Mouse (Mus musculus) adrenal gland, adult 8-10 months (tissue): ENCODE data around the gene Chil3. TPM values are rescaled to one million over a fixed set of nuclear protein-coding genes. Genes with fewer than 3 reads are reported as not detected.
"Not testable (repeated sequence)": the region's sequence is repeated elsewhere in the genome, so short reads cannot be mapped to it uniquely, and the experiment has no call there.

Experiments
- DNase-seq: peaks from one replicate; pipeline ENCODE4 v3.0.0; 2022
- total RNA-seq, 4 experiments: library from RNA; stranded (reverse); gene quantifications; 2 replicates each; pipeline ENCODE4 v1.2.4; 2022

Gene Chil3
- total RNA-seq, result 1 to 10 TPM in 1 of 4 experiments, under 1 TPM in 2, not detected in 1; 0.32 to 2.1 (median 0.67) TPM

DNA sequence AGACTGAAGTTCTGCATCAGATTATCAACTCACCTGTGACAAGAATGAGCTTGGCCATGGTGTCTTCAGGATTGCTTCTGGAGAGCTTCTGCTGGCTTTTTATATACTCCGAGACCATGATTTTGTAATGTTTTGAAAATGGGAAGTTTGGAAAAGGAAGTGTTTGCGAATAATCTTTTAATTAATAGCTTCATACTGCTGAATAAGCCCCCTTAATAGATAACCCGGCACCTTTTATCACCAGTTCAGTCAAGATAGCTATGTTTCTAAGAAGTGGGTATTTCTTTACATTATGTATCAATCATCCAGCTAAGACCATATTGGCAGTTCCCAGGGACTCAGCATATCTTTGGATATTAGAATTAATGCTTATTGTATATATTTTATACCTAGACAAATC is at the start of gene Chil3:
Chil3 (minus strand) TSS at position 101 of the 400 bp plus-strand sequence.
- DNase-seq, result no peak

DNA sequence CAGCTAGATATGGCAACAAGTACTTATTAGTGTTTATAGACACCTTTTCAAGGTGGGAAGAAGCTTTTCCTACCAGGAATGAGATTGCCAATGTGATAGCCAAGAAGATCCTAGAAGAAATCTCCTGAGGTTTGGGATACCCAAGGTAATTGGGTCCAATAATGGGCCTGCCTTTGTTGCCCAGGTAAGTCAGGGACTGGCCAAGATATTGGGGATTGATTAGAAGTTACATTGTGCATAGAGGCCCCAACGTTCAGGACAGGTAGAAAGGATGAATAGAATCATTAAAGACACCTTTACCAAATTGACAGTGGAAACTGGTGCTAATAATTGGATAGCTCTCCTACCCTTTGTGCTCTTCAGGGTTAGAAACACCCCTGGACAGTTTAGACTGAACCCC is 30.7 kb upstream of the Chil3 start:
- not testable (repeated sequence) for DNase-seq

DNA sequence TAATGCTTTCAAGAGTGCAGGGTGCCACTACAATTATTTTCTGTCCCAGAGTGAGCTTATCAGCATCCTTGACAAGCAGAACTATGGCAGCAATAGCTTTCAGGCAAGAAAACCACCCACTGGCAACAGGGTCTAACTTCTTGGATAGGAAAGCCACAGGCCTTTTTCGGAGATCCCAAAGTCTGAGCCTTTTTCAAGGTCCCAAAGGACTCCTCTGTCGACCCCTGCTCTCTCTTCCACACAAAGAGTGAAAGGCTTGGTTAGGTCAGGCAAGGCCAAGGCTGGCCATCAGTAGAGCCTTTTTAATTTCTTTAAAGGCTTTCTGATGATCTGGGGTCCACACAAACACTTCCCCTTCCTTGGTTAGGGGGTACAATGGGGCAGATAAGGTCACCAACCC is 29.9 kb upstream of the Chil3 start:
- not testable (repeated sequence) for DNase-seq

DNA sequence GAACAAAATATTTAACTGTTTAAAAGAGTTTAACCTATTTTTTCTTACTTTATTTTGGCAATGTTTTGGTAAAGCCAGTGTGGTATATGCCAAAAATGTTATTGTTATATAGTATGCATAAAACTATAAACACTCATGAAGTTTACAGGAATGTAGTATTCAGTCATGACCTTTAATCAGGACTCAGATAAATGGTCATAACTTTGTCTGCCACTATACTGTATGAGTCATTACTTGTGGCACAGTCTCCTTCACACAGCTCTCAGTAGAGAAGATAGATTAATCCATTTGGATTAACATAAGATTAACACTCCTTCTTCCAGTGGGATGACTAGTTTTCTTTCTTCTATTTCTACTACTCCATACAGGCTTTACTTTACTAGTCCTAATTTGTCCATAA is 28.9 kb upstream of the Chil3 start:
- DNase-seq, result no peak

DNA sequence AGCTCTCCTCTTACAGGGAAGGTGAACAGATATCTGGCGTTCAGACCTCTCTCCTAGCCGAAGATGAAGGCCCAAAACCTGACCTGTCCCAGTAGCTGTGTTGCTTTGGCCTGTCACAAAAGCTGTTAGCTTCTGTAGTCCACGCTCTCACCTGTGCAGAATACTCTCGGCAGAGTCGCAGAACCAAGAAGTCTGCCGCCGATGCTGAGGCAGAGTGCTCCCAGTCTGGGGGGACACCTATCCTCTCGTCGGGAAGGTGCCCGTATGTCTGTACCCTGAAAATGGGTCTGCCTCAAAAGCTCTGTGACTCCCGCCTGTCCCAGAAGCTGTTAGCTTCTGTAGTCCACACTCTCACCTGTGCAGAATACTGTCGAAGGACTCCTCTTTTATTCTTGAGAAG is 28.1 kb upstream of the Chil3 start:
- DNase-seq, result no peak

DNA sequence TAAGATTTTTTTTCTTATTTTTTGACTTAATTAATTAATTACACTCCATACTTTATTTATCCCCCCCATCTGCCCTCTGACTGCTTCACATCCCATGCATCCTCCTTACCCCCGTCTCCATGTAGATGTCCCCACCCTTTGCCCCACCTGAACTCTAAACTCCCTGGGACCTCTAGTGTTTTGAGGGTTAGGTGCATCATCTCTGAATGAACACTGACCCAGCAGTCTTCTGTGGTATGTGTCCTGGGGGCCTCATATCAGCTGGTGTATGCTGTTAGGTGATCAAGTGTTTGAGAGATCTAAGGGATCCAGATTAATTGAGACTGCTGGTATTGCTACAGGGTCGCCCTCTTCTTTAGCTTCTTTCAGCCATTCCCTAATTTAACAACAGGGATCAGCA is 20.6 kb upstream of the Chil3 start:
- no peak for DNase-seq

DNA sequence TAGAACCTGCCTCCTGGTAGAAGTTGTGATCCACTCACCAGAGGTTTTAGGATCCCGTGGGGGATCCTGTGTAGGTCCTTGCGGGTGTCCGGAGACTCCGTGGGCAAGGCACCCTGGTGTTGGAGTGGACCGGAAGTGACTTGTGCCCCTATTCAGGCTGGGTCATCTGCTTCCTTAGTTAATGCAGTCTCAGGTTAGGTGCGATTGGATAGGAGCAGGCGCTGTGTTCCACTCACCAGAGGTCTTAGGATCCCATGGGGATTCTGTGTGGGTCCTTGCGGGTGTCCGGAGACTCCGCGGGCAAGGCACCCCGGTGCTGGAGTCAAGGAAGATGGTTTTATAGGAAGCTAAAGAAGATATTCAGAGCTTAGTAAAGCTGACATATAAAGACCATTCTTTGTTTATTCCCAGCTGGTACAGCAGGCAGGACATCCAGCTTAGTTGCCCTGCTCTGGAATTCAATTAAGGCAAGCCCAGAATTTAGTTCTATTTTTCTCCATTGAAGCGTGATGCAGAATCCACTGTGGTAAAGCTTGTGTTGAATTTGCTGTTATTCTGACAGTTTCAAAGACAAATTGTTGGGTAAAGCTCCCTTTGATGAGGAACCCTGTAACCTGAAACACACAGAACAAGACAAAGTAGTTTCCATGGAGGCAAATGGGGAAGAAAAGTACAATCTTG is 10.3 kb upstream of the Chil3 start:
- no peak for DNase-seq

DNA sequence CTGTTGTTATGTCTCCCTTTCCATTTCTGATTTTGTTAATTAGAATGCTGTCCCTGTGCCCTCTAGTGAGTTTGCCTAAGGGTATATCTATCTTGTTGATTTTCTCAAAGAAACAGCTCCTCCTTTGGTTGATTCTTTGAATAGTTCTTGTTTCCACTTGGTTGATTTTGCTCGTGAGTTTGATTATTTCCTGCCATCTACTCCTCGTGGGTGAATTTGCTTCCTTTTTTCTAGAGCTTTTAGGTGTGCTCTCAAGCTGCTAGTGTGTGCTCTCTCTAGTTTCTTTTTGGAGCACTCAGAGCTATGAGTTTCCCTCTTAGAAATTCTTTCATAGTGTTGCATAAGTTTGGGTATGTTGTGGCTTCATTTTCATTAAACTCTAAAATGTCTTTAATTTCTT is 7.6 kb upstream of the Chil3 start:
- DNase-seq, result not testable (repeated sequence)

DNA sequence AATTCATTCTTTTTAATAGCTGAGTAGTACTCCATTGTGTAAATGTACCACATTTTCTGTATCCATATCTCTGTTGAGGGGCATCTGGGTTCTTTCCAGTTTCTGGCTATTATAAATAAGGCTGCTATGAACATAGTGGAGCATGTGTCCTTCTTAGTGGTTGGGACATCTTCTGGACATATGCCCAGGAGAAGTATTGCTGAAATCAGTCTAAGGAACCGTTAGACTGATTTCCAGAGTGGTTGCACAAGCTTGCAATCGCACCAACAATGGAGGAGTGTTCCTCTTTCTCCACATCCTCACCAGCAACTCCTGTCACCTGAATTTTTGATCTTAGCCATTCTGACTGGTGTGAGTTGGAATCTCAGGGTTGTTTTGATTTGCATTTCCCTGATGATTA is 5.1 kb upstream of the Chil3 start:
- DNase-seq, result not testable (repeated sequence)

DNA sequence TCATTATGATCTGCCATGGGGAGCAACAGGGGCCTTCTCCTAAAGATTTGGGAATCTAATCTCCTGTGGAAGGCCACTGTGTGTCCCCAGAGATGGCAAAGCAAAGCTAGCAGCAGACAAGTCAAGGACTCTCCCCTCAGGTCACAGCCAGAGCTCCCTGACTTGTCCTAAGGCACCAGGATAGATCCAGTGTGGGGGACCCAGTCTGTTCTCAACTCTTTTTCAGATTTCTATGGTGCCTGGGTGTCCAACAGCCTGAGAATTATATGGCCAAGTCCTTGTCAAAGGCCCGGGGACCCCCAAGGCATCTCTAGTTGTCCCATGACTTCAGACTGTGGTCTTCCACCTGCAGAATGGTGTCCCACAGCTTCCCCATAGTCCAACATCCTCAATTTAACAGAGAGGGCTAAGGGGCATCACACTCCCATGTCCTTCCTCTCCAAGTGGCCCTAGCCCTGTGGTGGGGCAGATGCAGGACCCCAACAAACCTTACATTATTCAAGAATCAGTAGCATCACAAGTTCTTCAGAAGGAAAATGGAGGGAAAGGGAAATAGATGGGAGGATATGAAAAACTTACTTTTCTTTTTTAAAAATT is 3.9 kb upstream of the Chil3 start:
- DNase-seq, result no peak

DNA sequence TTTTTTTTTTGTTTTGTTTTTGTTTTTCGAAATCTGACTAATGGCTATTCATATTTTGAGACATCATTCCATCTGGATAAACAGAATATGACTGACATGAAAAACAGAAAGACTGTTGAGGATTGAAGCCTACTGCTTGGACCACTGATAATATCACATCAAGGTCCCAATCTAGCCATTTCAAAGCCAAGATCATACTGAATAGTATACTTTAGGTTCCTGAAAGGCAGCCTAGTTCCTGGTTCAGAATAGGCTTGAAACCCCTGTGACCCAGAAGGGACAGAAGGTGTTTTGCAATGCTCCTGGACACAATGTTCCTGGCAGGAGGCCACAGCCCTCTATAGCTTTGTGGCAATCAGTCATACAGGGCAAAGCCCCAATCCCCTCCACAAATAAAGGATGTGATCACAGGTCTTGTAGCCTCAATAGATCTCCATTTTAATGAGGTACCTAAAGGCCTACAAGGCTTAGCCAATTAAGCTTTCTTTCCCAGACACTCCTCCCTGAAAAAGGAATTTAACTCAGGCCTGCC is 3.2 kb upstream of the Chil3 start:
- DNase-seq, result no peak

DNA sequence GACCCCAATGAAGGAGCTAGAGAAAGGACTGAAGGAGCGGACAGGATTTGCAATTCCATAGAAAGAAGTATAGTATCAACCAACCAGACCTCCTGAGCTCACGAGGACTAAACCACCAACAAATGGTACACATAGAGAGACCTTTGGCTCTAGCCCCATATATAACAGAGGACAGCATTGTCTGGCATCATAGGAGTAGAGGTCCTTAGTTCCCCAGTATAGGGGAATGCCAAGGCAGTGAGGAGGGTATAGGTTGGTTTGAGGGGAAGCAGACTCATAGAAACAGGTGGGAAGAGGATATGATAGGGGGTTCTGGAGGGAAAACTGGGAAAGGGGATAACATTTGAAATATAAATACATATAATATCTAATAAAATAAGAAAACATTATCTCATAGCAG is 13.0 kb downstream of the Chil3 start:
- no peak for DNase-seq

DNA sequence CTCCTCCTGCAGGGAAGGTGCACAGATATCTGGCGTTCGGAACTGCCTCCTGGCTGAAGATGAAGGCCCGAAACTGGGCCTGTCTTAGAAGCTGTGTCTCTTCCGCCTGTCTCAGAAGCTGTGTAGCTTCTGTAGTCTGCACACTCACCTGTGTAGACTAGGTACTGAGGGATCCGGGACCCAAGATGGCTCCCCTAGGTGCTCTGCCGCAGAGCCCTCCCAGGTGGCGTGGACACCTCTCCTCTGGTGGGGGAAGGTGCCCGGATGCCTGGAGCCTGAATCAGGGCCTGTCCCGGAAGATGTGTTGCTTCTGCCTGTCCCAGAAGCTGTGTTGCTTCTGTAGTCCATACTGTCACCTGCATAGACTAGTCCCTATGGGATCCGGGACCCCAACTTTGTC is 23.3 kb downstream of the Chil3 start:
- DNase-seq, result no peak

DNA sequence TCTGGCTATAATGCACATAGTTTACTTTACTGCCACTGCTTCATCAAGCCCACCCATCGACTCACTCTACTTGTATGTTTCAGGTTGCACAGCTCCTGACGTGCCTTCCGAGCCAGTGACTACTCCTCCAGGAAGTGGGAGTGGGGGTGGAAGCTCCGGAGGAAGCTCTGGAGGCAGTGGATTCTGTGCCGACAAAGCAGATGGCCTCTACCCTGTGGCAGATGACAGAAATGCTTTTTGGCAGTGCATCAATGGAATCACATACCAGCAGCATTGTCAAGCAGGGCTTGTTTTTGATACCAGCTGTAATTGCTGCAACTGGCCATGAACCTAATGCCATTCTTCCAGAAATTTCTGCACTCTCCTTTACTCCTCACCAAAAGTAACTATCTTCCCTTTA is 35.7 kb downstream of the Chil3 start:
- DNase-seq, result no peak

DNA sequence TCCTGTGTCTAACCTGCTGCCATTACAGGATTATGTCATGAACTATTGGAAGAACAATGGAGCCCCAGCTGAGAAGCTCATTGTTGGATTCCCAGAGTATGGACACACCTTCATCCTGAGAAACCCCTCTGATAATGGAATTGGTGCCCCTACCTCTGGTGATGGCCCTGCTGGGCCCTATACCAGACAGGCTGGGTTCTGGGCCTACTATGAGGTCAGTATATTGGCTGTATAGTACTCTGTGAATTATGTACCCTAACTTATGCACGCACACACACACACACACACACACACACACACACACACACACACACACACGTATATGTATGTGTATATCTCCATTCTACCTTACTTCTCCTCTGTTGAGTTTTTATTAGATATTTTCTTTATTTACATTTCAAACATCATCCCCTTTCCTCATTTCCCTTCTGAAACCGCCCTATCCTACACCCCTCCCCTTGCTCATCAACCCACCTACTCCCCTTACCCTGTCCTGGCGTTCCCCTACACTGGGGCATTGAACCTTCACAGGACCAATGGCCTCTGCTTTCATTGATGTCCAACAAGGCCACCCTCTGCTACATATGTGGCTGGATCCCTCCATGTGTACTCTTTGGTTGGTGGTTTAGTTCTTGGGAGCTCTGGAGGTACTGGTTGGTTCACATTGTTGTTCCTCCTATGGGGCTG is 38.4 kb downstream of the Chil3 start:
- no peak for DNase-seq

DNA sequence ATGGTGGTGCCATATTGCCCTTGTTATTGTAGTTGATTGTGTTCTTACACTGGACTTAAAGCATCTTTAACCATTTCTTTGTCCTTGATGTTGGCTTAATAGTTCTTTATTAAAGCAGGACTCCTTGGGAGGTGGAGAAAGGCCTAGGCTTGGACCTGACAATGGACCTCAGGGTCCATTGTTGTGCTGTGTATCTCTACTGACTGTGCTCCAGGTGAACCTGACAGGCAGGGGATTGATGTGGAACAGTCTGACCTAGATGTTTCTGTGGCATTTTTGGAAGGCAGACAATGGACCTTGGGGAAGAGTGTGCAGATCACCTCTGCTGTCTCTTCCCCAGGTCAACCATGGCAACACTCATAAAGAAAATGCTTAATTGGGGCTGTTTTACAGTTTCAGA is 40.4 kb downstream of the Chil3 start:
- DNase-seq, result no peak

DNA sequence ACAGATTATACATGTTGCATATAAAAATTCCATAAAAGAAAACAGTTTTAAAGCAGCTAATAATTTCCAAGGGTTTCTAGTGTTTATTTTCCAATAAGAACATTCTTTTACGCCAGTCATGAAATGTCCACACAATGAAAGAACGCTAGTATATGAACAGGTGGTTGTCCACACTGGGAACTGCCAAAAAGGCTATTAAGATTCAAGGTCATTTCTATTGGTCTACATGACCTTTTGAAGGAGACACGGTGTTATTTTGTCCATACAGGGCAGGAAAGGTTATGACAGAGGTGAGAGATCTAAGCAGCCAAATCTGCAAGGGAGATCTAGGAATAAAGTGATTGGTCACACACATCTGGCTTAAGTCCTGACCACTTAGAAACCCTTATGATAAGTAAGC is 54.4 kb downstream of the Chil3 start, which contains the start of gene Chia1:
Chia1 (plus strand) TSS at position 301 of the 400 bp plus-strand sequence.
- no peak for DNase-seq

Other genes starting within 250 kb of the Chil3 start
- gene I830077J02Rik, start 234.9 kb downstream of the Chil3 start, total RNA-seq, result 1 to 10 TPM in 3 of 4 experiments, under 1 TPM in 1; 0.24 to 1.7 (median 1.2) TPM
- 10 to 100 TPM; 64.5 to 75.9 (median 73.4) TPM for gene Wdr77, start 208.2 kb downstream of the Chil3 start, total RNA-seq
- gene Atp5f1, start 207.5 kb downstream of the Chil3 start, total RNA-seq, result 100 to 1,000 TPM; 224 to 294 (median 271) TPM
- 1 to 10 TPM in 3 of 4 experiments, under 1 TPM in 1; 0.93 to 2.4 (median 1.6) TPM for gene Ovgp1, start 193.9 kb downstream of the Chil3 start, total RNA-seq
- gene Pifo, start 152.9 kb downstream of the Chil3 start, total RNA-seq, result not detected
- gene Chil5, start 134.8 kb downstream of the Chil3 start, total RNA-seq, result not detected
- gene Chia1, start 54.3 kb downstream of the Chil3 start, total RNA-seq, result not detected
- gene Chil4, start 51.9 kb upstream of the Chil3 start, total RNA-seq, result not detected
- not detected for gene Chil6, start 238.6 kb upstream of the Chil3 start, total RNA-seq